Mouse (Mus musculus): ENCODE data around the gene Olr1.

DNA sequence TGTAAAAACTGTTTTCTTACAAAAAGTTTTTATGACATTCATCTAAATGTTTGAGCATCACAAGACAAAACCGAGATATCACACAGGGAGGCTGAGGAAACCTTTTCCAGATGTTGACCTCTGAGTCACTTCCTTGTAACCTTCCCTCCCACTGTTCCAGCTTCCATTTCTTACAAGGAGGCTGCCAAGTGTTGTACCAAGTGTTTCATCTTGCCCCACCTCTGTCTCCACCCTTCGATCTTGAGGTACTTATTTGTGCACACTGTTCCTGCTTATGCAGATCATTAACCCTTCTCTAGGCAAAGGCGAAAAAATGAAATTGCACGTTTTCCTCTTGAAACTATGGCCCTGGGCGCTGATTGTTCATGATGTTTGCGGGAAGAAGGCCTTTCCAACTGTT, 57.2 kb downstream of the Olr1 start:
- TF ChIP-seq CTCF (conservative IDR thresholded peaks at IDR 0.05; ENCODE audit: insufficient read depth, insufficient read length, low read depth, low read length) (no peak), POLR2A (IDR thresholded peaks at IDR 0.05; ENCODE audit: low read depth, low read length) (no peak)

Data from kidney, adult 2 months (tissue).